Mouse (Mus musculus) frontal cortex, postnatal 25 days (tissue): ENCODE data around the gene Map3k5.

Experiments
- DNase-seq, 2 experiments: peaks; one replicate each; pipeline ENCODE4 v3.0.0; 2022; ENCODE audit warnings: low spot score in 2 of 2

Gene Map3k5

GRCm38 (mm10) chr10:20056859-20057644 lies 122.8 kb downstream of the Map3k5 start:
- DNase-seq: no peak

- no peak for DNase-seq
Observed at GRCm38 (mm10) chr10:20058031-20058430, 123.8 kb downstream of the Map3k5 start.

DNA sequence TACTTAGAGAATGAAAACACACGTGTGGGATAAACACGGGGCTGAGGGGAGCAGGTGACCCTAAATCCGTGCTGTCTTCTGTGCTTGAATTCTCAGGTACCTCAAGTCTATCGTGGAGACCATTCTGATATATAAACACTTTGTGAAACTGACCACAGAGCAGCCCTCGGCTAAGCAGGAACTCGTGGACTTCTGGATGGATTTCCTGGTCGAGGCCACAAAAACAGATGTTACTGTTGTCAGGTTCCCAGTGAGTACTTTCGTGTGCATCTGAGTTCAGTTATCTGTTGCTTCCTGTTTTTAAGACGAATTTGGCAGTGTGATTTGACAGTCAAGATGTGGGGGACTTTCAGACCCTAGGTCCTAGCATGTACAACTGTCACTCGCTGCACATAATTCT lies 124.6 kb downstream of the Map3k5 start:
- no peak for DNase-seq

DNA sequence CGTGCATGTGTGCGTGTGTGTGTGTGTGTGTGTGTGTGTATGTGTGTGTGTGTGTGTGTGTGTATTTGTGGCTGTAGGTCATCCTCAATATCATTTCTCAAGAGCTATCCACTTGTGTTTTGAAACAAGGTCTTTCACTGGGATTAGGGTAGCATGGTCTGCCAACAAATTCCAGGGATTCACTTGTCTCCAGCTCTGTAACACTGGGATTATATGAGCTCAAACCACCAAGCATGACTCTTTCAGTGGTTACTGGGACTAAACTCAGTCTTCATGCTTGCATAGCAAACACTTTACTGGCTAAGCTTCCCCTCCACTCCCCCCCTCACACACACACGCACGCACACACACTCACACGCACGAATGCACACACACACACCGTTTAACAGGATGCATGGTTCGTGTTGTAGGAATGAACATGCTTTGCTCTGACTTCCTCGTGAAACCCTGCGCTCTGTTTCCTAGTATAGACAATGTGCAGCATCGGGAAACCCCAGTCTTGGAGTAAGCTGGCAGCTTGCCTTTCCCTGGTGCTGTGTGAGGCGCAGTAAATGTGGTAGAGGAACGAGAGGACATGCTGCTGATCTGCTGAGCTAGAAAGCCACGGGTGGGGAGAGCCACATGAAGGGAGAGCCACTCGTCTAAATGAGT lies 126.2 kb downstream of the Map3k5 start:
- DNase-seq: no peak

GRCm38 (mm10) chr10:20064556-20065207 lies 130.4 kb downstream of the Map3k5 start:
- DNase-seq: no peak

GRCm38 (mm10) chr10:20066069-20066665 lies 131.9 kb downstream of the Map3k5 start:
- no peak for DNase-seq

DNA sequence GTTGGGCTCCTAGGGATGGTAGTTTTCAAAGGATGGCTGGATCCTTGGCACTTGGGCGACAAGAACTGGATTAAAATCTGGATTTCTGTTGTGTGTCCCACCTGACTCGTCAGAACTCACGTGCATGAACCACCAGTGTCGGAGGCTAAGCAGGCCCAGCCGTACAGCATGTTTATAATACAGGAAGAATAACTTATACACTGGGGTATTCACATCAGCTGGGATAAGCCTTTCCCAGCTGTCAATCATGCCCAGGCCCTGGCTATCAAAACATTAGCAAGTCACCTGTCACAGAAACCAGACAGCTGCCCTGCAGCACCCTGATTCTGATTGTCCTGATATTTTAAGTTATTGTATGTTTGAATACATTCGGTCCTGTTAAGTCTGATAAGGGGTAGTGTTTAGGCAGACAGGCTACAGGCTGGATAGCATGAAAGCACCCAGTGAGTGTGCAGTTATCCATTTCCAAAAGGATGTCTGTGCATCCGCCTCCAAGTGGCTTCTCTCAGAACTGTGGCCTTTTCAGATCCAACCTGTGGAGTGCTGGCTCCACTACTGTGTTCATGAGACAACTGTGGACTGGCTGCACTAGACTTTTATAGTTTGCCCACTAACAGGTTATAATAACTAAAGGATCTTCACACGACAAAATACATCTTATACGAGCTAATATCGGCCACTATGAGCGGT lies 135.6 kb downstream of the Map3k5 start:
- DNase-seq: no peak

- no peak for DNase-seq
Observed at GRCm38 (mm10) chr10:20070576-20071109, 136.4 kb downstream of the Map3k5 start.

- DNase-seq: no peak
Observed at GRCm38 (mm10) chr10:20071716-20072115, 137.4 kb downstream of the Map3k5 start.

GRCm38 (mm10) chr10:20073236-20073893 lies 139.1 kb downstream of the Map3k5 start:
- peak; percentile 65 to 70 for DNase-seq

- DNase-seq: no peak
Observed at GRCm38 (mm10) chr10:20076541-20077469, 142.5 kb downstream of the Map3k5 start.

- no peak for DNase-seq
Observed at GRCm38 (mm10) chr10:20078350-20078749, 144.1 kb downstream of the Map3k5 start.

GRCm38 (mm10) chr10:20087841-20088240 lies 153.6 kb downstream of the Map3k5 start:
- no peak for DNase-seq

DNA sequence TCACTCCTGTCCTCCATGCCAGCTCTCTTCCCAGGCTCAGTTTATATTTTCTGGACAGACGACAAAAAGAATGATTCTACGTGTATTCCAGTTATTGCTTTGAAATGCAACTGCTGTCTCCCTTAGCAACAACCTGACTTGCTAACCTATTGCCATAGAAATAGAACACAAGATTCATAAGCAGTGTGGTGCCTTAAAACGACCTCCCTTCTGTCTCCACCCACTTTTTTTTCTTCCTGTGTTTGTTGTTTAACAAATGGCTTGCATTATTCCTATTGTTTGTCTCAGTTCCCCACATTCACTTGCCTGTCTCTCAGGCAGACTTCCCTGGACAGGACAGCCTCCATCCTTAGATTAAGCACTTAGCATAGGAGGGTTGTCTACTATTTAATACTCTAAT lies 154.8 kb downstream of the Map3k5 start:
- DNase-seq: no peak

GRCm38 (mm10) chr10:20090171-20090570 lies 155.9 kb downstream of the Map3k5 start:
- no peak for DNase-seq

DNA sequence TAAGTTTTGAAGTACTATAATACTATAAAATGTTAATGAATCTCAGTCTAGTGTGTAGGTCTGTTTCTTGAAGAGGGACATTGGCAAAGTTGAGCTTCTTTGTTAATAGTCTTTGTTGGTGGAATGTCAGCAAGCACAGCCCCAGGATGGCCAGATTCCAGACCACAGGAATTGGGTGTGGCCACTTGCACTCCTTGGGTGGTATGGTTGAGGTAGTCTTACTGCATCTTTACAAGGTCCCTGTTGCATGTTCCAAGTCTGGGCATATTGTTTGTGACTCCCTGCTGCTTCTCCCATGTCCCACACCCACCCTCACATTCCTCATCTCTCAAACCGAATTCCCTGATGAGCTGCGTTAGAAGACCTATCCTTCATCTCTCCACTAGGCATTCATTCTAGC lies 157.1 kb downstream of the Map3k5 start:
- DNase-seq: no peak

- no peak for DNase-seq
Observed at GRCm38 (mm10) chr10:20092371-20092770, 158.1 kb downstream of the Map3k5 start.

DNA sequence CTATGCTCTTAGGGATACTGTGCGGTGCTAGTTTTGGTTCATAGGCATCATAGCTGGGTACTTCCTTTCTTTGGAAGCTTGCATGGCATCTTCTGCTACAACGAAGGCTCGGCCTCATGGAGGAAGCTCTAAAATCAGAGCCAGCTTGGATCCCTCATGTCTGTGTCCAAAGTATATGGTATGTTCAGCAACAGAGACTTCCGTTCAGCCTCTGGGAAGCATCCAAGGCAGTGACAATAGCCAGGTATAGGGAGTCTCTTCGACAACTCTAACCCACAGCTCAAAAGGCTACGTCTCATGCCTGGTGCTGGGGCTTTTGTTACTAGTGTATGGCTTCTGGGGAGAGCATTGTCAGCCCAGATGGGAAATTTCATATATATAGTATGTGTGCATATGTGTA lies 167.2 kb downstream of the Map3k5 start:
- DNase-seq: no peak

- DNase-seq: no peak
Observed at GRCm38 (mm10) chr10:20104271-20104931, 170.1 kb downstream of the Map3k5 start.
